Mouse (Mus musculus): Measurements from ENCODE around the gene Qrich1.
"Not testable (repeated sequence)": the region's sequence is repeated elsewhere in the genome, so short reads cannot be mapped to it uniquely, and the experiment has no call there.

Qrich1 gene

GRCm38 (mm10) chr9:108578545-108579343, 62.1 kb downstream of the Qrich1 start, which contains the start of gene Wdr6:
Wdr6 (minus strand) TSS chr9:108578739.
- in situ Hi-C loops (cut with MboI, MseI), result loop anchor here (5.0 kb wide), 1 partner anchor 479 kb away; the partner anchor contains the start of gene Trex1

DNA sequence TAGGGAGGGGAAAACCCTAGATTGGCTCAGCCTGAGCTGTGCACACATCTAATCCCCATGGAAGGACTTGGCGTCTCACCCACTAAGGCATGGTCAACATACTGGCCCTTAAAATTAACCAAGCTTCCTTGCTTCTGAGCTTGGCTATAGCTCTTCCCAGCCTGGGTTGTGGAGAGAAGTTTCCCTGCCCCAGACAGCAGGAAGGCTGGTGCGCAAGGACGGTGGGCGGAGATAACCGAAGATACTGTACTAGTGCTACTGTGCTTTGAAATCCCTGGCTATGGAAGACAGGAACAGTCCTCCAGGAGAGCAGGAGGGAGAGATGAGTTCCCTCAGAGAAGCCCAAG, 62.7 kb downstream of the Qrich1 start:
- in situ Hi-C loops (cut with MboI, MseI), result loop anchor here (5.0 kb wide), 1 partner anchor 478 kb away; the partner anchor contains the start of gene Trex1

DNA sequence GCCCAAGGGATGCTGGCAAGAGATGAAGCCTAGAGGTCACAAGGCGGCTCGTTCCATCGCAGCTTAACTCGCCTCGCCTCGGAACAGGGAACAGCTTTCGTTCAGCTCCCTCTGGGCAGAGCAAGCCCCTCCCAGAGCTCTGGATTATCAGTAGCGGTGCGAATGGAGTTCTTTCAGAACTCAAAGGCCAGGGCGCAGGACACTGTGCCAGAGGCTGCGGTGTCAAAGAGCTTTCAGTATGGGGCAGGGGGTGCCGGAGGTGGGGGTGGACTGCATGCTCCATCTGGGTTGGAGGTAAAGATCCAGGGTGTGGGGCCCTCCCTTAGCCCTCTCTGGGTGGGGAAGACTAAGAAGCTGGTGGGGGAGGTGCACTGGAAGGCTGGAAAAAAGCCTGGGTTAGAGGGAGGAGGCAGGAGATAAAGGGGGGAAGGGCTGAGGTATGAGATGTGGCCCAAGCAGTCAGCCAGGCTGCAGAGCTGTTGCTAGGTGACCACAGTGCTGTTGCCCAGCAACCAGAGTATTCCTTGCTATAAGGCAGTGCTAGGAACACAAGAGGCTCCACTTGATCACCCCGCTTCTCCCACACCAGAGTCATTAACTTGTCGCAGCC, 71.1 kb downstream of the Qrich1 start:
- in situ Hi-C loops (cut with MboI, MseI), result no loop called here

DNA sequence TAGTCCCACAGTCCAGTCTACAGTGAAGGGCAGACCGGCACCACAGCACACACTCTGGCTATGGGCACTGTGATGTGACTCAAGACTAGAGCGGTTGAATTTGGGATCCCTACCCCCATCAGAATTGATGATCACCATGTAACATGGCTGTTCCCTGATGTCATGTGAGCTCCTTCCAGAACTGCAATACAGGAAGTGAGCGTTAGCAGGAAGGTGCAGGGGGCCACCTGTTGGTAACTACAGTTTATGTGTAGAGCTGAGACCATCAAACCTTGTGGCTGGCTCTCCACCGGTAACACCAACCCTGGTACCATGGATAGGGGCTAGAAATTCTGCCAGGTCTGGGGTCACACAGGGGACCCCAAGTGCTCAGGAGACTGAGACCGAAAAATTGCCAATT, 72.6 kb downstream of the Qrich1 start:
- in situ Hi-C loops (cut with MboI, MseI), result no loop called here

DNA sequence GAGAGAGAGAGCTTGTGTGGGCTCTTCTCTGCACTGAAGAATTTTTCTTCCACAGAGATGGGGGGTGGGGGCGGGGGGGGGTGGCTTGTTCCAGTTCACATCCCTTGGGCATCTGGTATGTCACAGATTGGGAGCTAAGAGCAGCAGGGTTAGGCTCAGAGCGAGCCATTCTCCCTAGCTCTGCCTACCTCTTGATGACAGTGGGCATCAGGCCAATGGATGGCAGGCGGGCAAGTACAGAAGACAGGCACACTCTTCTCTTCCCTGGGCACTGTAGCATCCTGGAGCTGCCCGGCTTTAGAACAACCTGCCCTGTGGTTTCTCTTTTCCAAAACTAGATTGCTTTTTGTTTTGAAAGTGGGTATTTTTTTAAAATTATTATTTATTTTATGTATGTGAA, 74.9 kb downstream of the Qrich1 start:
- in situ Hi-C loops (cut with MboI, MseI), result no loop called here

DNA sequence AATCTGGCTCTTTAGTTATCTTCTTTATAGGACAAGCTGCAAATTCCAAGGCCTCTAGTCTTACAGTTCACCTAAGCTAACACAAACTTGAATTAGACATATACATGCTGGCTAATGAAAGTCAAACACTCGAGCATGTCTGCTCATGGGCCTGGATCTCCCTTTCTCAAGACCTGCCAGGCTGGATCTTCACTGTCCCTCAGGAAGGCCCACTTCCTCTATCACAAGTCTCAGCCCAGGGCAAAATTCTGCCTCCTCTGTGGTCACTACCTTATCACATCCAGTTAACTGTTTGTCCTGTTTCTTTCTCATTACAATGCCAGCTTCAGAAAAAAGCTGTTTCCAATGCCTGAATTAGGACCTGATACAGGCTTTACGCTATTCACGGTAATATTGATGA, 77.7 kb downstream of the Qrich1 start:
- in situ Hi-C loops (cut with MboI, MseI), result no loop called here

GRCm38 (mm10) chr9:108596998-108597764, 80.6 kb downstream of the Qrich1 start, which contains the start of gene P4htm:
P4htm (minus strand) TSS chr9:108597667.
- in situ Hi-C loops (cut with MboI, MseI), result no loop called here

DNA sequence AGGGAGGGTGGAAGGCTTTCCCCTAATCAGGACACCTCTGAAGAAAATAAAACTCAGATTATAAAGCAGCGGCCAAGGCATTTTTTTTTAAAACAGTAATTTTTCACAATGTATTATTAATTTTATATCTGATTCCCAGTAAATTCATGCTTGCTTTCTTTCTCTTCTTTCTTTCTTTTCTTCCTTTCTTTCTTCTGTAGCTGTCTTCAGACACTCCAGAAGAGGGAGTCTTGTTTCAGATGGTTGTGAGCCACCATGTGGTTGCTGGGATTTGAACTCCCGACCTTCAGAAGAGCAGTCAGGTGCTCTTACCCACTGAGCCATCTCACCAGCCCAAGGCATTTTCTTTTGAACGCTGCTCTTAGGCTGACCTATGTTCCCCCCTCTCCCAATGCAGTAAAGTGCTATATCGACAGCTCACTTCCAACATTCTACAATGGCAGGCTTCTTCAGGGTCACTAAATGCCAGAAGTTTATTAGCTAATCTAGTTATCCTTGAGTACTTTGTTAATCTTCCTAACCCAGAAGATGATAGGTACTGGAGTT, 82.5 kb downstream of the Qrich1 start:
- in situ Hi-C loops (cut with MboI, MseI), result no loop called here

DNA sequence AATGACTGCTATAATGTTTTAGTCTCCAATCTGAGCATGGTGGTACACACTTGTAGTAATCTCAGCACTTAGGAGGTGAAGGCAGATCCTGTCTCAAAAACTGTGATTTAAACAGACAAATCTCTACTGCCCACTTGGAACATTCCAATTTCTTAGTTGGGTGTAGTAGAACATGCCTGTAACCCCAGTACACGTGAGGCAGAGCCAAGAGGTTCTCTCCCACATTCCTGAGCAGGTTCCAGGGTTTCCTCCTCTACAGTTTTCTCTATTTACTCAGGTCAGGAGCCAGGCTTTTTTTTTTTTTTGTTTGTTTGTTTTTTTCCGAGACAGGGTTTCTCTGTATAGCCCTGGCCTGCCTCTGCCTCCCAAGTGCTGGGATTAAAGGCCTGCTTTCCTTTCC, 83.4 kb downstream of the Qrich1 start:
- in situ Hi-C loops (cut with MboI, MseI), result no loop called here

GRCm38 (mm10) chr9:108601986-108602385, 85.4 kb downstream of the Qrich1 start:
- in situ Hi-C loops (cut with MboI, MseI), result no loop called here

DNA sequence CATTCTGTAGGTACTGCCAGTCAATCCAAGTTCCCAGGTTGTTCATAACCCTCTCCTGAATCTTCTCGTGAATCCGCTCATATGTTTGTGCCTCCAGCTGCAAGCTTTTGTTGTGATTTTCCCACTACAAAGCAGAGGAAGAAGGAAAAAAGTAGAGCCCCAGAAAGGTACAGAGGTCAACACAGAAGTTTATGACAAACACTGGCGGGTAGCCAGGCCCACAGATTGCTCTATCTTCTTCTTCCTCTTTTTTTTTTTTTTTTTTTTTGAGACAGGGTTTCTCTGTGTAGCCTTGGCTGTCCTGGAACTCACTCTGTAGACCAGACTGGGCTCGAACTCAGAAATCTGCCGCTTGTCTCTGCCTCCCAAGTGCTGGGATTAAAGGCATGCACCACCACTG, 91.3 kb downstream of the Qrich1 start:
- in situ Hi-C loops (cut with MboI, MseI), result not testable (repeated sequence)

DNA sequence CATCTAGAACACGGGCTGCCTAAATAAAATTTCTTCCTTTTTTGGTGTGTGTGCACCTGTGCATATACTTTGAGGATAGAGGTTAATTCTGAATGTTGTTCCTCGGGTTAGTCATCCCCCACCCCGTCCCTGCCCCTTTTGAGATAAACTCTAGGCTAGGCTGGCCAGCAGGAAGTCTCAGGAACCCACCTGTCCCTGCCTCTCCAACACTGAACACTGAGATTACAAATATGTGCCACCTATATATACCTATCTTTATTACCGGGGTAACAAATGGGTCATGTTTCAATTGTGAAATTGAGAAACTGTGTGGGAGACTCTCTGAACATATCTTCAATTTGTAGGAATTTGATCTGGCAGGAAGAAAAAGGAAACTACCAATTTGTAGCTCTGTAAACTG, 92.3 kb downstream of the Qrich1 start:
- in situ Hi-C loops (cut with MboI, MseI), result no loop called here
